Mouse (Mus musculus): ENCODE data around the gene Zfp746. TPM values are rescaled to one million over a fixed set of nuclear protein-coding genes. Genes with fewer than 3 reads are reported as not detected.

The Zfp746 gene
- 65.2 to 71.2 TPM (median 68.8 TPM) in 4 replicates for total RNA-seq (2023)

GRCm38 (mm10) chr6:48086471-48086878 lies at the start of gene Zfp746:
Gene Zfp746, minus strand, starts transcription at chr6:48086593.

DNA sequence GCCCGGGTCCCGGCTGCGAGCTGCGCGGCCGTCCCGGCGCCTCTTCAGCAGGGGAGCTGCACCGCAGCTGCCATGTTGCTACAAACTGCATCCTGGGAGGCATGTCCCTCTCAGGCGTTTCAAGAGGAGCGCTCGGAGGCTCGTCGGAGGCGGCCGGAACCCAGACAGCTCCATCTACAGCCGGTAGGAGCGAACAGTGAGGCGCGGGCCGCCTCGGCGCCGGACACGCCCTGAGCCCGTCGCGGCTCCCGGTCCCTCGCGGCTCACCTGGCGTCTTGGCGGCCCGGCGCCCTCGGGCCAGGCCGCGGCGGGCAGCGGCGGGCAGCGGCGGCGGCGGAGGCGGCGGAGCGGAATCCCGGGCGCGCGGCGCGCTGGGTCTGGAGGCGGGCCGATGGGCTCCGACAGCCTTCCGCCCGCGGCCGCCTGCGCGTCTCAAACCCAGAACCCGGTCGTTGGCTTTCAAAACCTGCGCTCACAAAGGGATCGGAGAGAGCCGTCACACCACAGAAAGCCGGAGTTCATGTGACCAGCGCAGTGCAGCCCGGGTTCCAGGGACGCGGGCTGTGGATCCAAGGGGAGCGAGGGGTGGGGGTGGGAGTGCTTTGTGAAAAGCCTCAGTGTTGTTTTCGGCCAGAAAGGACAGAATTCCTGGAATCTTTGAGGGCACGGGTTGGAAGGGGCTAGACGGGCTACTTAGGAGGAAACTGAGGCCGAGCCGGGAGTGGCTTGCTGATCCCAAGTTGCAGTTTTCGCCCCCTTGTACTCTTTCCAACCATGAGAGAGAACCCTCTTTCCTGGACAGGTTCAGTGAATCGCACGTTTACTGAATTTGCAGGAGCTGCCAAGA lies 37.7 kb downstream of the Zfp746 start, which contains the start of gene Zfp777:
Zfp777 (minus strand) TSS at position 486 of the 847 bp plus-strand sequence.

Other genes with a start within 250 kb of the Zfp746 start
- 13.5 to 15.6 TPM (median 15.0 TPM) in 4 replicates for gene Zfp282, start 209.4 kb downstream of the Zfp746 start, total RNA-seq (2023)
- gene Zfp212, start 166.1 kb downstream of the Zfp746 start, total RNA-seq (2023): 28.5 to 33.7 TPM (median 30.8 TPM) in 4 replicates
- 27.9 to 34.3 TPM (median 31.3 TPM) in 4 replicates for gene Zfp956, start 133.2 kb downstream of the Zfp746 start, total RNA-seq (2023)
- gene Zfp777, start 37.7 kb downstream of the Zfp746 start, total RNA-seq (2023): 42.4 to 52.1 TPM (median 45.6 TPM) in 4 replicates

Measured in B cell, adult 62 days (primary cell).